23 mouse cellular contexts compared by ENCODE assay signal in the genomic region with DNA sequence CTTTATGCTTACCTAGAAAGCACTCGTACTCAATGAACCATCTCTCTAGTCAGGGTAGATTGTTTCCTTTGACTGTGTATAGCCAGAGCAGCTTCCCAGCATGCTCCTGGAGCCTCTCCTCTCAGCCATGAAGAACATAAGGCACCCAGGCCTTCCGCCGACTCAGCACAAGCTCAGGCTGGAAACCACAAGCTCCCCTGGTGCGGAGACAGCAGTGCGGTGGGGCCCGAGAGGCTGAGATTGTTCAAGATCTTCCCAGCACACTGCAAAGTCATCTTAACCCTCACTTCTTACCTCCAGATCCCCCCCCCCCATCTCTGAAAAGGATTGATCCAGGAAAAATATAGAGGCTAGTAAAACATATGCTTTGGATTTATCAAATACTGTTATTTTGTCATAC. TPM values are rescaled to one million over a fixed set of nuclear protein-coding genes. Genes with fewer than 3 reads are reported as not detected.
A peak's percentile ranks its signal among the peaks of the same experiment; 100 is the strongest.
DNase-seq lines count a peak whose midpoint lies in the region; ATAC-seq and TF ChIP-seq lines count a peak whose summit lies in the region.
"Had no signal": no experiment of that assay in that cellular context is flagged by ENCODE, and none has a peak within 500 bp of the region (broad histone marks: within the 10 kb centered on the region; RNA-seq: fewer than 3 reads in every experiment).

No protein-coding gene starts in this region.

- H3K4me3 ChIP-seq in neural tube, embryonic 12.5 days: no peak overlapping the region
- no peak overlapping the region for H3K4me3 ChIP-seq in ES-E14 (ENCODE audit: insufficient read depth in 1 of 2, low read depth in 1 of 2, low read length in 2 of 2, poor library complexity in 1 of 2, severe bottlenecking in 1 of 2)
- H3K4me3 ChIP-seq in forebrain, embryonic 10.5 days: no peak overlapping the region
- H3K4me3 ChIP-seq: embryonic facial prominence, embryonic 10.5 days; embryonic facial prominence, embryonic 12.5 days; forebrain, embryonic 12.5 days had no signal

- WGBS in neural tube, embryonic 12.5 days: 92% methylated on average over 6 of the region's 6 CpGs
- 90% methylated on average over 6 of the region's 6 CpGs for WGBS in forebrain, embryonic 10.5 days

- no peak overlapping the region for H3K9ac ChIP-seq in neural tube, embryonic 12.5 days
- H3K9ac ChIP-seq in ES-E14 (ENCODE audit: insufficient read depth, low read depth, low read length, poor library complexity, severe bottlenecking): no peak overlapping the region
- H3K9ac ChIP-seq: embryonic facial prominence, embryonic 12.5 days; forebrain, embryonic 12.5 days had no signal

- H3K27me3 ChIP-seq in neural tube, embryonic 12.5 days (replicated peaks): no peaks in the 10 kb centered on the region
- no peaks in the 10 kb centered on the region for H3K27me3 ChIP-seq in forebrain, embryonic 10.5 days (ENCODE audit: poor library complexity, severe bottlenecking)
- H3K27me3 ChIP-seq: embryonic facial prominence, embryonic 12.5 days; forebrain, embryonic 12.5 days; Patski had no signal

- H3K36me3 ChIP-seq in neural tube, embryonic 12.5 days: peaks cover 6% of the 10 kb centered on the region; the same call in 1 of the 2 replicates
- H3K36me3 ChIP-seq in ES-E14 (ENCODE audit: control insufficient read depth, insufficient read depth, low read length, poor library complexity, severe bottlenecking): no peaks in the 10 kb centered on the region
- peaks cover 20% of the 10 kb centered on the region for H3K36me3 ChIP-seq in forebrain, embryonic 10.5 days (replicated peaks)

- H3K27ac ChIP-seq in neural tube, embryonic 12.5 days: no peak overlapping the region
- no peak overlapping the region for H3K27ac ChIP-seq in ES-E14 (ENCODE audit: insufficient read depth, low read depth, low read length, poor library complexity, severe bottlenecking)
- H3K27ac ChIP-seq in forebrain, embryonic 10.5 days: no peak overlapping the region
- H3K27ac ChIP-seq: embryonic facial prominence, embryonic 10.5 days; embryonic facial prominence, embryonic 12.5 days; forebrain, embryonic 12.5 days had no signal

- no peak for DNase-seq in neural tube, embryonic 10.5 days (ENCODE audit: extremely low spot score, low spot score)
- peak; percentile 35 for DNase-seq in thymus, postnatal 4 days
- no peak for DNase-seq in thymus, postnatal 14 days
- DNase-seq in ES-E14 (ENCODE audit: low read depth, low spot score): no peak
- no peak for DNase-seq in layer of hippocampus, adult 9-11 months
- no peak for DNase-seq in forebrain, embryonic 10.5 days (ENCODE audit: extremely low spot score, low spot score)
- DNase-seq: adrenal gland, adult 8-10 months; adrenal gland, postnatal 14 days; adrenal gland, postnatal 36 days; cerebellum, adult 11-12 months; cerebellum, adult 2 months; cerebellum, adult 9-10 months; cerebellum, postnatal 10 days had no signal

- no peaks in the 10 kb centered on the region for H3K4me1 ChIP-seq in neural tube, embryonic 12.5 days
- peaks cover 11 to 17% of the 10 kb centered on the region in 2 experiments for H3K4me1 ChIP-seq in ES-E14 (ENCODE audit: control insufficient read depth in 2 of 2, insufficient read depth in 2 of 2, low read length in 2 of 2, poor library complexity in 1 of 2)
- H3K4me1 ChIP-seq in forebrain, embryonic 10.5 days: peaks cover 16% of the 10 kb centered on the region; the same call in 1 of the 2 replicates
- H3K4me1 ChIP-seq: embryonic facial prominence, embryonic 12.5 days; forebrain, embryonic 12.5 days had no signal

- H3K4me2 ChIP-seq in neural tube, embryonic 12.5 days (replicated peaks): no peak overlapping the region
- H3K4me2 ChIP-seq: embryonic facial prominence, embryonic 12.5 days; forebrain, embryonic 12.5 days had no signal

- H3K9me3 ChIP-seq in neural tube, embryonic 12.5 days: no peaks in the 10 kb centered on the region
- H3K9me3 ChIP-seq in ES-E14 (ENCODE audit: control insufficient read depth, insufficient read depth, low read depth, low read length): no peaks in the 10 kb centered on the region
- H3K9me3 ChIP-seq in forebrain, embryonic 10.5 days: no peaks in the 10 kb centered on the region
- H3K9me3 ChIP-seq: embryonic facial prominence, embryonic 10.5 days; embryonic facial prominence, embryonic 12.5 days; forebrain, embryonic 12.5 days had no signal

- in situ Hi-C loops in ES-E14 (cut with MboI; ENCODE audit: low sequenced_read_pairs in 2 of 2, unreplicated experiment in 2 of 2): no loop called here

- peak; percentile 21; the same call in 1 of the 2 replicates for ATAC-seq in neural tube, embryonic 12.5 days (ENCODE audit: low FRiP score, low read depth)
- ATAC-seq: activated CD4-positive, CD25-positive, alpha-beta regulatory T cell, adult 4 months; forebrain, embryonic 14.5 days; forebrain, embryonic 16.5 days; Patski had no signal

TF ChIP-seq in ES-E14, 5 proteins besides CTCF, POLR2A, EP300 and RAD21:
- TF ChIP-seq MAFK (IDR thresholded peaks at IDR 0.05; ENCODE audit: insufficient read depth, low read depth, low read length) (peak; percentile 33; the same call in 1 of the 2 replicates), CHD2 (IDR thresholded peaks at IDR 0.05; ENCODE audit: low read depth, low read length) (no peak)
TF ChIP-seq in ES-E14: peak in this region for 1.

RNA-seq across cellular contexts. Expression of gene Txndc2, which starts 8.6 kb away (rescaled TPM):
- polyA plus RNA-seq in neural tube, embryonic 12.5 days (2016; fragmentation: Nextera tagmentation; extraction: Ambion mirVana): 0.10 and 0.30 TPM in 2 replicates
- 0.13 and 0.37 TPM in 2 replicates for total RNA-seq in ES-E14 (2012; rRNA removed)
- polyA plus RNA-seq in forebrain, embryonic 10.5 days (2016; fragmentation: Nextera tagmentation; extraction: Ambion mirVana): not detected in 2 replicates
- polyA plus RNA-seq: activated CD4-positive, CD25-positive, alpha-beta regulatory T cell, adult 4 months; cortical plate, adult 2 months; embryonic facial prominence, embryonic 14.5 days; Patski had no signal

RNA-seq across cellular contexts. Expression of gene Vapa, which starts 37.2 kb away (rescaled TPM):
- polyA plus RNA-seq in neural tube, embryonic 12.5 days (2016; fragmentation: Nextera tagmentation; extraction: Ambion mirVana): 285 and 302 TPM in 2 replicates
- total RNA-seq in ES-E14 (2012; rRNA removed): 56.5 and 78.0 TPM in 2 replicates
- polyA plus RNA-seq in forebrain, embryonic 10.5 days (2016; fragmentation: Nextera tagmentation; extraction: Ambion mirVana): 159 and 174 TPM in 2 replicates
